Mouse (Mus musculus) heart, embryonic 16.5 days (tissue): ENCODE results near the gene Cdk5. TPM values are rescaled to one million over a fixed set of nuclear protein-coding genes. Genes with fewer than 3 reads are reported as not detected.

Experiments used
- ATAC-seq: fragments of 200-750 bp; cut with Nextera tagmentation; replicated peaks from 2 replicates; pipeline ENCODE4 v1.8.0; 2017; ENCODE audit warnings: moderate number of reproducible peaks; ENCODE audit not compliant: insufficient read depth, low FRiP score; ENCODE audit errors: extremely low read depth
- H3K27ac ChIP-seq: fragments of 300-500 bp; sonication (generic); 2 replicates; pipeline ENCODE4 v1.5.1; 2014; ENCODE audit warnings: mild to moderate bottlenecking, low read length, control low read depth, moderate library complexity
- H3K27me3 ChIP-seq: fragments of 300-500 bp; sonication (generic); 2 replicates; pipeline ENCODE4 v1.6.1; 2014; ENCODE audit warnings: low read length, mixed read lengths; ENCODE audit not compliant: control insufficient read depth, insufficient read depth
- H3K36me3 ChIP-seq: fragments of 300-500 bp; sonication (generic); 2 replicates; pipeline ENCODE4 v1.6.1; 2014; ENCODE audit not compliant: control insufficient read depth, insufficient read depth
- H3K4me1 ChIP-seq: fragments of 300-500 bp; sonication (generic); 2 replicates; pipeline ENCODE4 v1.6.1; 2014; ENCODE audit warnings: low read length, mixed read lengths; ENCODE audit not compliant: control insufficient read depth, insufficient read depth
- H3K4me2 ChIP-seq: fragments of 300-500 bp; sonication (generic); 2 replicates; pipeline ENCODE4 v1.6.1; 2014; ENCODE audit warnings: low read depth, mild to moderate bottlenecking, control low read depth, low read length
- H3K4me3 ChIP-seq: fragments of 300-500 bp; sonication (generic); 2 replicates; pipeline ENCODE4 v1.5.1; 2014; ENCODE audit warnings: mild to moderate bottlenecking, control low read depth, low read length
- H3K9ac ChIP-seq: fragments of 300-500 bp; sonication (generic); 2 replicates; pipeline ENCODE4 v1.6.1; 2014; ENCODE audit warnings: low read length, control low read depth
- H3K9me3 ChIP-seq: fragments of 300-500 bp; sonication (generic); replicated peaks from 2 replicates; pipeline ENCODE4 v1.6.1; 2016; ENCODE audit warnings: low read length; ENCODE audit not compliant: control insufficient read depth
- WGBS: fragments of 180-500 bp; shearing (Covaris S2); extraction: QIAGEN DNeasy Blood & Tissue Kit; methylation state at CpG from one replicate; pipeline ENCODE4 v1.1.7; 2014; 5-methylcytosine and 5-hydroxymethylcytosine counted together
- polyA plus RNA-seq: library from polyadenylated mRNA; unstranded; fragments of >200 nt; fragmentation: Nextera tagmentation; extraction: Ambion mirVana; gene quantifications from 2 replicates; pipeline ENCODE4 v1.2.1, GENCODE M21; 2015

Gene Cdk5
- polyA plus RNA-seq, 1 experiment from 2014 or later: 28.5 TPM

DNA sequence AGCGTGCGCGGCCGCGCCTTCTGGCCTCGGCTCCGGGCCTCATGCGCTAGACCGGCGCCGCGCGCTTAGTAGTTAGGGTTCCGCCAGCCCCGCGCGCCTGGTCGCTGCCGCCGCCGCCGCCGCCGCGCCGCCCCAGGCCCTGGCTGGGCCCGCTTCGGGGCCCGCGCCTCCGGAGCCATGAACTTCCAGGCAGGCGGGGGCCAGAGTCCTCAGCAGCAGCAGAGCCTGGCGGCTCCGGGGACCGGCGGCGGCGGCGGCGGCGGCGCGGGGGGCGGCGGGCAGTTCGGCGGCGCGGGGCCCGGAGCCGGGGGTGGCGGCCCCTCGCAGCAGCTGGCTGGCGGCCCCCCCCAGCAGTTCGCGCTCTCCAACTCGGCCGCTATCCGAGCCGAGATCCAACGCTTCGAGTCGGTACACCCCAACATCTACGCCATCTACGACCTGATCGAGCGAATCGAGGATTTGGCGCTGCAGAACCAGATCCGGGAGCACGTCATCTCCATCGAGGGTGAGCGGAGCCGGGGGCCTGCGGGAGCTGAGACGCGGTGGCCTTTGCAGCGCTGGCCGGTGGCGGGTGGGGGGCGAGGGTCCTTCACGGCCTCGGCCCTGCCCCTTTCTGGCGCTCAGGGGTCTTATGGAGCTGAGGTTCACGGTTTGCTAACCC, 28.8 kb upstream of the Cdk5 start, which contains the start of gene Agap3:
Gene Agap3 (plus strand): TSS at position 148 of the 661 bp plus-strand sequence.
- H3K27ac ChIP-seq: peak within 1 kb of the TSS; percentile 93
- H3K4me3 ChIP-seq: peak within 1 kb of the TSS; percentile 95
- H3K27me3 ChIP-seq: no peaks in the 10 kb centered on the region
- 0% methylated on average over 63 of the region's 85 CpGs for WGBS
- H3K4me2 ChIP-seq: peak within 1 kb of the TSS; percentile 97
- peak within 1 kb of the TSS; percentile 97 for H3K9ac ChIP-seq
- H3K36me3 ChIP-seq: no peaks in the 10 kb centered on the region; the same call in 1 of the 2 replicates
- no peaks in the 10 kb centered on the region for H3K9me3 ChIP-seq
- peak; percentile 31 for ATAC-seq
- H3K4me1 ChIP-seq: peaks cover 41% of the 10 kb centered on the region

DNA sequence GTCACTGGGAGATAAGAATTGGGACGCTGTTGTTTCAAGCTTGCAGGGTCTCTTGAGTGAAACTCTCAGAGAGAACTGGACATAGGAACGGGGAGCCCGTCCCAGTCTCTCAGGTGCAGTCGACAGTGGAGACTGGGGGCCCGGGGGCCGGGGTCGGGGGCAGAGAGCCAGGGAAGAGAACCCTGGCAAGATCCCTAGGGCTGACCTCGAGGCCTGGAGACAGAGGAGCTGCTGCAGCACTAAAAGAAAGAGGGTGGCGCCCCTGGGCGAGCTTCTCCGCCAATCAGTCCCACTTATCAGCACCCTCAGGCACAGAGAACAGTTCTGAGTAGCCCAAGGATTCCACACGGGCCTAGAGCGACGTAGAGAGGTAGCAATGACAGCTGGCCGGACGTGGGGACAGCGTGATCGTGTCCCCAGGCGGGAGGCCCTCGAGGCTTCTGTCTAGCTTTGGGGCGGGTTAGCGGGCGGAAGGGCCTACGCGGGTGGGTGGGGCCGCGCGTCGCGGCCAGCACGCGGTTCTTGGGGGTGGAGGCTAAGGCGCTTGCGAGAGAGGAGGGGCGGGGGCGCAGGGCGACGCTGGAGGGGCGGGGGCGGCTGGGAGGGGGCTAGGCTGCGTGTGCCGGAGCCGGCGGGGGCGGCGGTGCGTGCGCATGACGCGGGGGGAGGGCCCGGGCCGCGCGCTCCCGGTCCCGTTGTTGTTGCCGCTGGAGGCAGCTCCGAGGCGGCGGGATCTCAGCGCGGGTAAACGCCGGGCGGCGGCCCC, 28.1 kb upstream of the Cdk5 start:
- Histone ChIP-seq H3K4me1 (peaks cover 41% of the 10 kb centered on the region), H3K27me3 (no peaks in the 10 kb centered on the region), H3K4me3 (peak overlapping the region; percentile 95), H3K9me3 (no peaks in the 10 kb centered on the region), H3K27ac (peak overlapping the region; percentile 93), H3K36me3 (no peaks in the 10 kb centered on the region), H3K4me2 (peak overlapping the region; percentile 97), H3K9ac (peak overlapping the region; percentile 97)
- peak; percentile 82 for ATAC-seq
- WGBS: 2% methylated on average over 63 of the region's 66 CpGs

GRCm38 (mm10) chr5:24447624-24448298, 24.4 kb upstream of the Cdk5 start, which contains the start of gene Tmub1:
TSS of gene Tmub1 (minus strand) at chr5:24447854.
- peak; percentile 20 for ATAC-seq
- no peaks in the 10 kb centered on the region for H3K9me3 ChIP-seq
- H3K36me3 ChIP-seq: peaks cover 4% of the 10 kb centered on the region; the same call in 1 of the 2 replicates
- 3% methylated on average over 34 of the region's 34 CpGs for WGBS
- peaks cover 30% of the 10 kb centered on the region for H3K4me1 ChIP-seq
- peak within 1 kb of the TSS; percentile 80 for H3K4me3 ChIP-seq
- H3K27ac ChIP-seq: peak within 1 kb of the TSS; percentile 71
- H3K9ac ChIP-seq: peak within 1 kb of the TSS; percentile 80
- H3K4me2 ChIP-seq: peak within 1 kb of the TSS; percentile 83
- H3K27me3 ChIP-seq: no peaks in the 10 kb centered on the region

DNA sequence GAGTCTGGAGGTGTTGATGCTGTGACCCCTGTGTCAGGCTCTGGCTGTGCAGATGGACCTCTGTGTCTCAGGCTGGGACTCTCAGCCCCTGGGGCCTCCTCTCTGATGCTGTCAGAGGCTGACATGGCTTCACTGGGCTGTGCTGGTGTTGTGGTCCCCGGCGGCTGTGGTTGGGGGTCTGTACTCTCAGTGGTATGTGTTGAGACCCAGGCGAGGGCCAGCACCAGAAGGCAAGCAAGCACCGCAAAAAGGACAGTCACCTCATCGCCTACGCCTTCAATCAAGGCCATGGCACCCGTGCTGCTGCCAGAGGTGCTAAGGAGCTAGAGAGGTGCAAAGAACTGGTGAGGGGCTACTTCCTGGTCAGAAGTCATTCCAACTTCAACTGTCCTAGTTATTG, 23.3 kb upstream of the Cdk5 start:
- no peak overlapping the region for H3K4me2 ChIP-seq
- 86% methylated on average over 7 of the region's 7 CpGs for WGBS

DNA sequence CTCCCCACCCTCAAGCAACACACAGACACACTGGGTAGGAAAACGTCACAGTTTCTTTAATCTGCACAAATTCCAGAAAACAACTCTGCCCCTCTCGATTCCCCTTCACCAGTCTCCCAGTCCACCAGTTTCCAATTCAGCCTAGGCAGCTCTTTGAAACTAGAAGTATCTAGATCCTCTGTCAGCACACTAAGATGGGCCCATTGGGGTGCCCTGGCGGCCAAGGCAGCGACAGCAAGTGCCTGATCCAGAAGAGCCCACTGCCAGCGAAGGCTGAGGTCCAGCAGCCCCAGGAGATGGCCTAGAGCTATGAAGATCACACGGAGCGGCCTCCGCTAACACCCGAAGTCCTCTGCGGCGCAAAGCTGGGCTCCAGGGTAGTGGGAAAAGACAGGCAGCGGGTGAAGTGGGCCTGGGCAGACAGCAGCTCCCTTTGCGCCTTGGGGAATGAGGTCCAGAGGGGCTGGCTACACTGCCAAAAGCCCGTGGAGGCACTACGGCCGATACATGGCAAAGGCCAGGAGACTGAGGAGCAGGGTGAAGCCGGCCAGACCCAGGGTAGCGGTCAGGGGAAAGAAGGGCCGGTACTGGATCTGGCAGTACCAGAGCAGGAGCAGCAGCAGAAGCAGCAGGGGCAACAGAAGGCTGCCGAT, 22.2 kb upstream of the Cdk5 start:
- H3K36me3 ChIP-seq: peaks cover 19% of the 10 kb centered on the region
- H3K27ac ChIP-seq: peak overlapping the region; percentile 97
- peak overlapping the region; percentile 77 for H3K4me2 ChIP-seq
- H3K27me3 ChIP-seq: no peaks in the 10 kb centered on the region
- H3K4me1 ChIP-seq: peaks cover 26% of the 10 kb centered on the region
- 51% methylated on average over 20 of the region's 20 CpGs for WGBS
- H3K4me3 ChIP-seq: peak overlapping the region; percentile 90
- H3K9me3 ChIP-seq: no peaks in the 10 kb centered on the region
- peak overlapping the region; percentile 98 for H3K9ac ChIP-seq
- ATAC-seq: no peak

More for the DNA sequence above, 23.3 kb upstream of the Cdk5 start:
- peaks cover 8% of the 10 kb centered on the region; the same call in 1 of the 2 replicates for H3K36me3 ChIP-seq
- no peaks in the 10 kb centered on the region for H3K27me3 ChIP-seq
- no peak overlapping the region for H3K9ac ChIP-seq
- H3K4me1 ChIP-seq: peaks cover 32% of the 10 kb centered on the region
- ATAC-seq: no peak
- no peaks in the 10 kb centered on the region for H3K9me3 ChIP-seq
- no peak overlapping the region for H3K27ac ChIP-seq
- H3K4me3 ChIP-seq: no peak overlapping the region

- Histone ChIP-seq H3K36me3 (peaks cover 26% of the 10 kb centered on the region), H3K9ac (peak within 1 kb of the TSS; percentile 98), H3K27me3 (no peaks in the 10 kb centered on the region), H3K9me3 (no peaks in the 10 kb centered on the region), H3K4me3 (peak within 1 kb of the TSS; percentile 90), H3K4me2 (peak within 1 kb of the TSS; percentile 77), H3K27ac (peak within 1 kb of the TSS; percentile 97), H3K4me1 (peaks cover 26% of the 10 kb centered on the region)
- ATAC-seq: peak; percentile 82
- under 1% methylated on average over 60 of the region's 60 CpGs for WGBS
Measured at GRCm38 (mm10) chr5:24444746-24445427, 21.6 kb upstream of the Cdk5 start, which contains the start of gene Fastk. TSS of gene Fastk (minus strand) at chr5:24445287.

- peaks cover 26% of the 10 kb centered on the region for H3K4me1 ChIP-seq
- whole genome bisulfite sequencing: 73% methylated on average over 12 of the region's 12 CpGs
- ATAC-seq: no peak
- no peaks in the 10 kb centered on the region for H3K9me3 ChIP-seq
- H3K27ac ChIP-seq: peak overlapping the region; percentile 97; the same call in 1 of the 2 replicates
- peak overlapping the region; percentile 77 for H3K4me2 ChIP-seq
- H3K4me3 ChIP-seq: peak overlapping the region; percentile 90
- peaks cover 35% of the 10 kb centered on the region for H3K36me3 ChIP-seq
- H3K27me3 ChIP-seq: no peaks in the 10 kb centered on the region
- H3K9ac ChIP-seq: peak overlapping the region; percentile 98
Measured at GRCm38 (mm10) chr5:24443927-24444326, 20.6 kb upstream of the Cdk5 start.

DNA sequence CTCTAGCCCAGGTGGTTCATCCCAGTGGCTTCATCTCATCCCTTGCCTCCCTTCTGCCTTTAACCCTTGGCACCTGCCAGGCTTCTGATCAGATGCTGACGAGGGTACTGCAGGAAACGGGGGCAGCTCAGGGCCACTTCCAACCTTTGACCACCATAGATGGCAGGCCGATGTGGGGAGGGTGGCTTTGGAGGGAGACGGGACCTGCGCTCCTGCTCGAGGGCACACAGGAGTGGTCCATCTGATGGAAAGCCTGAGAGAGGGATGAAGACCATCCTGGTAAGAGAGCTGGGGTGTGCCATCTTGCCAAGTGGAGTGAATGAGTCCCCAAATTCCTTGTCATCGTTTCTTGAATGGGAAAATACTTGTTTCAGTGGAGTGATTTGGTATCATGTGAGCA, 19.9 kb upstream of the Cdk5 start:
- ATAC-seq: no peak
- Histone ChIP-seq H3K27ac (no peak overlapping the region), H3K4me1 (peaks cover 26% of the 10 kb centered on the region), H3K36me3 (peaks cover 42% of the 10 kb centered on the region), H3K4me2 (no peak overlapping the region), H3K27me3 (no peaks in the 10 kb centered on the region), H3K9ac (no peak overlapping the region), H3K9me3 (no peaks in the 10 kb centered on the region), H3K4me3 (no peak overlapping the region)
- WGBS: 89% methylated on average over 7 of the region's 7 CpGs
